Mouse (Mus musculus): ENCODE data around the gene Eya4.

Eya4 gene

GRCm38 (mm10) chr10:23350011-23350911 is at the start of gene Eya4:
Eya4 (minus strand) TSS chr10:23350786.
- DNase-seq: peak; percentile 11

- DNase-seq: no peak
Measured at GRCm38 (mm10) chr10:23395399-23395798, 44.8 kb upstream of the Eya4 start.

DNA sequence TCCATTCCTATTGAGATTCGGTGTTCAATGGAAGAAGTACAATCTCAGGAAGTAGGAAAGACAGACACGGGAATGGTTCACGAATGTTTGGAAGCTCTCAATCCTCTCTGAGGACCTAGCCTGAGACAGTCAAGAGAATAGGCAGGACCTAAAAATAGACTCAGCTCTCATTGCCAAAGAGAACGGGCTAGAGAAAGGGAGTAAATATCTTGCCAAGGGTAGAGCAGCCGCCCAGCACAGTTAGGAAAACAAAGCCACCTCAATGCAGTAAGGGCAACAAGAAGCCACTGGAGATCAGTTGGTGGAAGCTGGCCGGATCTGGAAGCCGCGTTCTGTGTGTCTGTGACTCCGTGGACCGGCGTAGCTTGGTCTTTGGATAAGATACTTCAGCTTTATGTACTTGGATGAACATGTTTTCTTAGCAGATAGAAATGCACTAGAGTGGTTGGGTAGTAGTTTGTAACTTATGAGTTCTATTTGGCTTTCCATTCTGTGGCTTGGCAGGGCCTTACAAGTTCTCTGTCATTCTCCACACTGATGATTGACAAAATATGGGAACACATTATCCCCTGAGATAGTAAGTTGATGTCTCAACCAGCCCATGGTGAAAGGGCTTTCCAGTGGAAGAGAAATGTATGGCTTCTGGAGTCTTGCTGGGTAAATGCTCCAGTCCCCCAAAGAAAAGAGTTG is 44.1 kb upstream of the Eya4 start:
- no peak for DNase-seq

DNA sequence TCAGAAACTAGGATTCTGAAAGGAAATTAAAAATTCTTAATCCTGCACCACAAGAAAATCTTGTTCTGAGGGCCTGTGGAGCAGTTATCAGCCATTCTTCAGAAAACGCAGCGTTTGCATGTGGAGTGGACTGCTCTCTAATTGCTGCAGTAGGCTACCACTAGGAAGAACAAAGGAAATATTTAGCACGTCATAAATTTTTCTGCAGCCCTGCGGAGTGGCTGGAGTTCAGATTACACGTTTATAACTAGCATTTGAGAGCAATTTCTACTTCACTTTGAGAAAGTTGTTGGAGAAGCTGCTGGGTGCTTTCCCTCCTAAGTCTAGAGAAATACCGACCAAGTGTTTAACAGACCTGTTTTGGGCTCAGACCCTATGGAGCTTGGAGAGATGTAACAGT is 43.6 kb upstream of the Eya4 start:
- DNase-seq: no peak

- no peak for DNase-seq
Measured at GRCm38 (mm10) chr10:23363866-23364265, 13.3 kb upstream of the Eya4 start.

DNA sequence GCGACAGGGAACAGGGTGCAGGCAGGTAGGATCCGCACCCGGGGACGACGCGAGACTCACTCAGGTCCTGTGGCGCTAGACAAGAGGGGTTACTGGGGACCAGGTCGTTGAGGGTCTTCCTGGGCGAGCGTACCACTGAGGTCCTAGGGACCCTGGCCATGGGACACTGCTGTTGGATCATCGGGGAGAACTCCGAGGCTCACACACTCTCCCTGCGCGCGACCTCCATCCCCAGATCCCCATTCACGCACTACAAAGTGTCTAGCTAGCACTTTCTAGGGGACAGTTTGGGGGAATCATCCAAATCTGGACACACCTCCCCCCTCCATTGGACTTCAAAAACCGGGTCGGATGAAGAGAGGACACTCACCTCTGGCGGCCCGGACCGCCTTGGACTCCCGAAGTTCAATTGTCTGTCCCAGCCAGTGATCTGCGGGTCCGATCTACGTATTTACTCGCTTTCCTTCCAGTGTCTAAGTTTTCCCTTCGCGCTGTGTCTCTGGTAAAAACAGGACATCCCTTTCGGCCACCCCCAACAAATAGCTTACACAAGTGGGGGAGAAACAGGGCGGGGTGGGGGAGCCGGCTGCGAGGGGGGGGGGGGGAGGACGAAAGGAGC is 1.1 kb downstream of the Eya4 start:
- peak; percentile 5 for DNase-seq

DNA sequence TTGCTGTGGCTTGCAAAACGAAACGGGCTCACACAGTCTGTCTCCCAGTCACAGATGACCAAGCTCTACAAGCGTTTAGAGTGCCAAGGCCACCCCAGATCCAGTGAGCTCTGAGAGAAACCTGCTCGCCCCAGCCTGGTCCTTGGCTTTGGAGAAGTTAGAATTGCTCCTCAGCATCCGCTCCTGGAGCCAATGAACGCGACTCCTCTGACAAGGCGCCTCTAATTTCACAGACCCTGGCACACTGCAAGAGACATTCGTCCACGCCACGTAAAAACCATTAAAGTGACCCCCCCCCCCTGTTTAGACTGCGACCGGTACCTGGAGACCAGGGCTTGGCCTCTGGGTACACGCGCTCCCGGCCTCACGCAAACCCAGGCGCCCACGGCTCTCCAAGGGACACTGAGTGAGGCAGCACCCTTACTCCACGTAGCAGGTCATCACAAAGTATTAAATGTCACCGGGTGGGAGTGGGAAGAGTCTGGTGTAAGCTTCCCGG is 1.6 kb downstream of the Eya4 start:
- DNase-seq: no peak

DNA sequence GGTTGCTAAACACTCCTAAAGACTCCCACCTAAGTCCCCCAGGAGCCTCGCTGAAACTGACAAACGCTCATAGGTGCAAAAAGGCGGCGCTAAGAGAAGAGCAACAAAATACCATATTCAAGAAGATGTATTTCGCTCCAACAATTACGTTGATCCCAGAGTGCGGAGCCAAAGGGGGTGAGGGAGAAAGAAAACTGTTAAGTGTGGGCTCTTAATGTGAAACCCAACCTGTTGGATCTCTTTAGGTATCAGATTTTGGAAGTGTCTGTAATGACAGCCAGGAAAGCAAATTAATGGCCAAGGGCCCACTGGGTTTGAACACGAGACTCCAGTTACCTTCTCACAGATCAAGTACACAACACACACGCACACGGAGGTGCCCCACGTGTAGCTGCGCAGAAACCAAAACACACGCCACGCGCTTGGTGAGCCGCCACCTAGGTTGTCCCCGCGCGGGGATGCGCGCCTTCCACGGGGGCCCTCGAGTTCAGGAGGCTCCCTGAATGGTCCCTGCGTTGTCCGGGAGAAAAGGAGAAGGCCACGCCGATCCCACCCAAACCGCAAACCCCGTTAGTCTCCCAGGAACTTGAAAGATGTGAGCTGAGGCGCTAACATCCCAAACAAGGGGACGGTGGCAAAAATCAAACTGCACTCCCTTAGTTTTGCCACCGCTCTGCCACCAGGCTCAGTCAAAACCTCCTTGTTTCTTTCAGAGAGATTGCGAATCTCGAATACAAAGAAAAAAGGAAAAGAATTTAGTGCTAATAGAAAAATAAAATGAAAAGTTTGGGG is 2.3 kb downstream of the Eya4 start:
- DNase-seq: no peak

DNA sequence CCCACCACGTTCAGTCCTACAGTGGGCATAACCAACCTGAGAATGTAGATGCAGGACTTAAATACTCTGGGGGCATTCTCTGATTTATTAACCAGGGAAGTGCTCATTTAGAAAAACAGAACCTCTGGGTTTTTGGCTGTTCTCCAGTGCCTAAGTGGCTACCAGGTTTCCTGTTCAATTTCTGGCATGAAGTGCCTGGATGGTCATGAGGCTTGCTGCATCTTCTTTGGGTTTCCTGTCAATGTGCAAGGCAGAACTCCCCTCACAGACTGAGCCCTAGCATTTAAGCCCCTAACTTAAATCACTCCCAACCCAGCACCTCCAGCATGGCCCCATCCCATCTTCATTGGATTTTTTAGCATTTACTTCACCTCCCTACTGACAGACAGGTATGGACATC is 13.3 kb downstream of the Eya4 start:
- no peak for DNase-seq

DNA sequence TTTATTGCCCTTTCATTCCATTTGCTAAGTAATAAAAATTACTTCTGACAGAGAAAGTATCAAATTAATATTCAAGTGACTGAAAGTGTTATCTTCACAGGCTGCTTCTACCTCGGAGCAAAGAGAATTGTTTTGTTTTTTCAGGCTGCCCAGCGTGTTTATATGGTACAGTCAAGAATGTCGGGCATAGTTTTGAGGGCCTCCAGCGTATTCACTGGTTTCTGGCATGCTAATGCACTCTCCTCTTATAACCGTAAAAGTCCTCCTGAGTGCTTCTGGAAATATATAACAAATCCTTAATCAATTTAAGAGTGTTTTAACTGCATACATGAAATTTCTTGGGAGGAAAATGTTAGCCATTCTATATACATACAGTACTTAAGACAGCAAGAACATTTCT is 17.8 kb downstream of the Eya4 start:
- DNase-seq: no peak

DNA sequence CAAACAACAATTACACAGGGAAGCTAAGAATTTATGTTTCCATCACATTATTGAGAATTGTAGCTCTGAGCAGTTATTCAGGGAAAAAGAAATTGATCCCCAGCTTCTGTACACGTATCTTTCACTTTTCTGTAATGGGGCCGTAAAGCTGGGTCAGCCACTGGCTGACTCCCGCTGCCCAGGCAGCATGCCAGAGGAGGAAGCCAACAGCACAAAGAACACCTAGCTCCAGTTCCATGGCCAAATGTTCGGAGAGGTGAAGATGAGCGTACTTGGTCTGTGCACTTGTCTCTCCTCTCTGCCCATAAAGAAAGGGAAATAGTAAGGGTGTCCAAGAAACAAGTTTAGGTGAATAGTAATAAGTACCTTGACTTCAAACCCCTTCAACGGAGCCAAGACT is 22.9 kb downstream of the Eya4 start:
- no peak for DNase-seq

GRCm38 (mm10) chr10:23322275-23322674 is 28.3 kb downstream of the Eya4 start:
- no peak for DNase-seq

GRCm38 (mm10) chr10:23295616-23296015 is 55.0 kb downstream of the Eya4 start:
- DNase-seq: no peak

DNA sequence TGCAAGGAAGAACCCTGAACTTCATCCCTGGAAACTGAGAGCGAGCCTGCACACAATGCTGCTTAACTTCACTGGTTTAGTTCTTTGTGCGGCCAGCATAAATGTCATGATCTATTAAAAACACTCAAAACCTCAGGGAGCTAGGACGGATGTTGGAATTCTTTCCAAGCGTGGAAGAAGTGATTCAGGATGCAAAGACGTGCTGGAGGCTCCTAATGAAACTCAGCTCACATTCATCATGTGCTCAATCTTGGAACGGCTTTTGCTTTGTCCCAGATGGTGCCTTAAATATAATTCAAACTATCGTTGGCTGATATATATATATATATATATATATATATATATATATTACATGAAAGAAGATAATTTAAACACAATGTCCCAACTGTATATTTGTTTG is 58.1 kb downstream of the Eya4 start:
- no peak for DNase-seq

GRCm38 (mm10) chr10:23277371-23277770 is 73.2 kb downstream of the Eya4 start:
- DNase-seq: no peak

DNA sequence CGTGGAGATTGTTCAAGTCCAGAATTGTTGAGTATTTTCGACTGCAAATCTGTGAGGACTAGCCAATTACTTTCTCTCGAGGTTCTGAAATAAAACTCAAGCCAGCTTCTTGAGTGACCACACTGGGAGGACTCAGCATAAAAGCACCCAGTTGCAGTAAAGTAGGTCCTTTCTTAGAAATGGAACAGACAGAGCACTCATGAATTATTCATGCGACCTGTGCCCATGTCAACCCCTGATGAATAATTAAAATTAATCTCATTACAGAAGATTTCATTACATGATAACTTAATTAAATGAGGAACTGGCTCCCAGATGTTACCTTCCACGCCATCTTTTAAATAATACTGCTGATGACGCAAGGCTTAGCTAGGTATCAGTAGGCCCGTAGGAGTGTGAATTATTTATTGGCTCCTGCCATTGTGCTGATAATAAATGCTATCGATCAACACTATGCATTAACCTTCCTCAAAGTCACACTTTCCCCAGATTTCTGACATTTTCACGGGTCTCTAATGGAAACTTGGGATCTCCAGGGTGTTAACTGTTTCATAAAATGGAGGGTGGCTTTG is 79.5 kb downstream of the Eya4 start:
- no peak for DNase-seq

DNA sequence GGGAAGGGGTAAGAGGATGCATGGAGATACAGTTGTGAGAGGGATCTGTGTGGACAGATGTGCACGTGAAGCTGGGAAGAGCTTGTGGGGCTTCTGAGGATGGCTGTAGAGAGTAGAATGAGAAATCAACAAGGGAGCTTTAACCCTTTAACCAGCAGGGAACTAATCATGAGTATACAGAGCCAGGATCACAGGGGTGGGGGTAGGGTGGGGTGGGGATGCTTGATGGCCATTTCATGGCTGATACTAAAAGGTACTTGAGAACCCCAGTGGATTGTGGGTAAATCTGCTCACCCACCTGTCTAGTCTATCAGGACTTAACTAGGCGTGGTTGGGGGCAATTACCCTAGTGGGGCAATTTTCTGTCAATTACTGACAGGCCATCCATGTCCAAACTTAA is 80.1 kb downstream of the Eya4 start:
- DNase-seq: no peak

GRCm38 (mm10) chr10:23252180-23252579 is 98.4 kb downstream of the Eya4 start:
- DNase-seq: no peak

DNA sequence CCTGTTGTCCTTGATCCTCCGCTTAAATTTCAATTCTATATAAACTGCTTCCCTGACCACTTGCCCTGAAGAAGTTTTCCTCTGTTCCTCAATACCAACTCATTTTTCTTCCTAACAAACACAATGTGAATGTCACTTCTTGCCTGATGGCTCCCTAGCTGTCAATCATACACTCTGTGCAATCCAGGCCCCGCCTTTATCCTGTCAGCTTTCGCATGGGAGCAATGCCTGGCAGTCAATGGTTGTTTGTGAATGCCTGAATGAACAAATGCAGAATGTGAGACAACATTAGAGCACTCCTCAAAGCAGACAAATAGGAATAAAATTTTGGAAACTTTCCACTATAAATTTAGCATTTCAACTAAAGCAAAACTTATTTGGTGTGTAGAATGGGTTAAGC is 104.1 kb downstream of the Eya4 start:
- no peak for DNase-seq

GRCm38 (mm10) chr10:23236918-23237317 is 113.7 kb downstream of the Eya4 start:
- DNase-seq: no peak

DNA sequence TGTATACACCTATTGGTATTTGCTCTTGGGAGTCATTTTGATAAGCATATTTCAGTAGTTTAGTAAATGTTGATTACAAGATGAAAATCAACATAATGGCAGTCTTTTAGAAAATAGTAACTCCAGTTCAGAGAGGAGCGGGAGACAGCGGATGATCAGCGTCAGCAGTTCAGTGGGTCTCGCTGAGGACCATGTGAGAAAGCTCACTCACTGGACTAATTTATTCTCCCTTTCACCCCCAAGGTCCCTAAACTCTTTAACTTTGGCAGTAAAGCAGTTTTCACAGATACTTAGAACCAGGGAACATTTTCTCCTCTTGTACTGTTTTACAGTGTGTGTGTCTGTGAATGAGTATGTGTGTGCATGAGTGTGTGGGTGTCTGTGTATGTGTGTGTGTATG is 115.2 kb downstream of the Eya4 start:
- DNase-seq: no peak

DNA sequence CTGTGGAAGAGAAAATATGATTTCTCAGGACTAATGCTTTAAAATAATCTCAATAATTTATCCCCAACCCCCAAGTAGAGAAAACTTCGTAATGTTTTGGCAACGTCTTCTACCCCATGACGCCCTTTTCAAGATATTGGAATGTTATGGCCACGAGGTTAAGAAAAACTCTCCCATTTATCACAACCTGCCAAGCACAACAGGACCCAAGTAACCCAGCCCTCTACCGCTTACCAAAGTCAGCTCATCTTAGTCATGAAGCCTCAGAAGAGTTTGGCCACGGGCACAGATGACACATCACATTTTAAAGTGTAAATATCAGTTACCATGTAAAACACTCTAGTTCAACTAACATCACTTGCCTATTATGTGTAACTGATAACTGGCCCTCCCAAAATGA is 117.2 kb downstream of the Eya4 start:
- DNase-seq: no peak

DNA sequence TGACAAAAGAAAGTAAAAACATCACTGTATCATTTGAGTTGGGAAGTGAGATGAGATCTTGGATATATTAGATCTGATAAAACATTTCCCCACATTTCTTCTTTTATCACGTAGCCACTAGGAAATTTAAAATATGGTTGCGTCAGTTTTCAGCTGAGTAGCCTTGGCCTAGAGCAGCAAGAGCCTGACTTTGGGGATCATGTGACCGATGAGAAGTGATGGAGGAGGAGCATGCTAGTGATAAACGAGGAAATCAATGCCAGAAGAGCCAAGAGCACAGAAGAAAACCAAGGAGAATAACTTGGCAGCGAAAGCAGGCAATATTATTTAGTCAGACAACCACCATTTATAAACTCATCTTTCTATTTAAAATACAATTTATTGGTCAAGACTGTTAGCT is 119.7 kb downstream of the Eya4 start:
- DNase-seq: no peak

Data from kidney, adult 18-20 months (tissue).